ENCODE assay signal across 8 mouse cellular contexts in the genomic region with DNA sequence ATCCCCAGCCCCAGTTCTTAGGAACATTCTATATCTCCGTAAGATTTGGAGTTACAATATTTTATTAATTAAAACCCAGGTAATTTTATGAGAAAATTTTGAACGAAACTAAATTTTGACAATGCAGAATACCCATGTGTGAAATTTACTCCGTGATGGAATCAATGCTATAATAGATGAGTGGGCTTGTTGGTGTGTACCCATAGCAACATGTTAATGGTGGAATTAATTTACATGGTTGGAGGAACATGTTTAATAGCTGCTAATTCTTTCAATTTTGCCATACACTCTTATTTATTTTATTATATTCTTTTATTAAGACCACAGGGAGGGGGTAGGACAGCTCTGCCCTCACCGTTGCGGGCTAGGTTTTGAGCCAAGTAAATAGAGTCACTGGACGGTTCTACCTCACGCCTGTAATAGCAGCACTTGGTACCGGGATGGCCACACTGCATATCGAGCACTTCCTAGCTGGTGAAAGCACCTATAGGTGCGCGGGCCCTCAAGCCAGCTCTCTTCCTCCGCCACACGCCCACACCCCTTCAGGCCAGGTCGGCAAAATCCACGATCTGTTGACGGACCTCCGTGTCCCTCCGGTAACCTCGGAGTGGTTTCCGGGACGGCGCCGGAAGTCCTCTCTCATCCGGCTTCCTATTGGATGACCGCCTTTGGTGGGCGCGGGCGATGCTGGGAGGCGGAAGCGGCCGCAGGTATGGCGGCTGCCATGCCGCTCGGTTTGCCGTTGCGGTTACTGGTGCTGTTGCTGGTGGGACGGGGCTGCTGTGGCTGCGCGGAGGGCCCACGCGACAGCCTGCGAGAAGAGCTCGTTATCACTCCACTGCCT. TPM values are rescaled to one million over a fixed set of nuclear protein-coding genes. Genes with fewer than 3 reads are reported as not detected.
DNase-seq lines count a peak whose midpoint lies in the region; ATAC-seq and TF ChIP-seq lines count a peak whose summit lies in the region.

Gene Pigt, plus strand, starts transcription at position 674 of the 844 bp plus-strand sequence.

- H3K9ac ChIP-seq in lung, embryonic 16.5 days (ENCODE audit: low read length): peak within 1 kb of the TSS; percentile 76

- peaks cover 8% of the 10 kb centered on the region for H3K36me3 ChIP-seq in lung, embryonic 16.5 days (ENCODE audit: control insufficient read depth, insufficient read depth, low read length)
- peaks cover 18% of the 10 kb centered on the region; the same call in 1 of the 2 replicates for H3K36me3 ChIP-seq in thymus, adult 2 months (ENCODE audit: control insufficient read depth, insufficient read depth, low read length)

- 4% methylated on average over 43 of the region's 43 CpGs for WGBS in lung, embryonic 16.5 days
- 4% methylated on average over 43 of the region's 43 CpGs for WGBS in thymus, adult 2 months

- peak; percentile 93 for TF ChIP-seq POLR2A in thymus, adult 2 months (IDR thresholded peaks at IDR 0.05; ENCODE audit: control insufficient read depth, extremely low read depth, insufficient read depth, low read length, poor library complexity)

- no peaks in the 10 kb centered on the region for H3K9me3 ChIP-seq in lung, embryonic 16.5 days (ENCODE audit: control insufficient read depth, low read length)

- peak within 1 kb of the TSS; percentile 71 for H3K4me2 ChIP-seq in lung, embryonic 16.5 days (ENCODE audit: low read depth, low read length)

- TF ChIP-seq CTCF in thymus, adult 2 months (IDR thresholded peaks at IDR 0.05; ENCODE audit: borderline replicate concordance, control insufficient read depth, extremely low read depth, insufficient read depth, low read length, poor library complexity): peak; percentile 33; the same call in 1 of the 2 replicates

- no peak within 1 kb of the TSS for H3K27ac ChIP-seq in lung, embryonic 16.5 days (ENCODE audit: low read length)
- no peak within 1 kb of the TSS for H3K27ac ChIP-seq in thymus, adult 2 months (ENCODE audit: control insufficient read depth, insufficient read depth, low read length)

- H3K27me3 ChIP-seq in lung, embryonic 16.5 days (ENCODE audit: control insufficient read depth, insufficient read depth, low read depth, low read length): no peaks in the 10 kb centered on the region
- H3K27me3 ChIP-seq in thymus, adult 2 months (ENCODE audit: control insufficient read depth, insufficient read depth, low read length): no peaks in the 10 kb centered on the region

- ATAC-seq in frontal cortex, adult (ENCODE audit: low TSS enrichment): peak; percentile 96
- ATAC-seq in hematopoietic stem cell, adult 5-6 weeks (replicated peaks in 1 of 2; ENCODE audit: insufficient read depth in 1 of 2, low FRiP score in 2 of 2, low TSS enrichment in 1 of 2, low read depth in 1 of 2, poor library complexity in 2 of 2, severe bottlenecking in 2 of 2): peak; percentile 77 to 95
- peak; percentile 97 for ATAC-seq in lung, embryonic 16.5 days (ENCODE audit: low read depth)

- H3K4me3 ChIP-seq in lung, embryonic 16.5 days (ENCODE audit: low read length): peak within 1 kb of the TSS; percentile 77
- H3K4me3 ChIP-seq in thymus, adult 2 months (ENCODE audit: control insufficient read depth, insufficient read depth, low read length): peak within 1 kb of the TSS; percentile 95

- DNase-seq in MN1 (ENCODE audit: low spot score): peak; percentile 91
- peak; percentile 87 for DNase-seq in cerebellum, adult 8-10 months
- DNase-seq in layer of hippocampus, adult 9-10 months (ENCODE audit: low spot score): peak; percentile 53
- peak; percentile 77 for DNase-seq in ovary, adult 18-20 months (ENCODE audit: low spot score)
- DNase-seq in thymus, adult 2 months: peak; percentile 85

- H3K4me1 ChIP-seq in lung, embryonic 16.5 days (replicated peaks; ENCODE audit: control insufficient read depth, insufficient read depth, low read length): peaks cover 7% of the 10 kb centered on the region
- H3K4me1 ChIP-seq in thymus, adult 2 months (replicated peaks; ENCODE audit: control insufficient read depth, insufficient read depth, low read length): peaks cover 6% of the 10 kb centered on the region

RNA-seq across cellular contexts. Expression of gene Pigt, which starts in this region (rescaled TPM):
- total RNA-seq in hematopoietic stem cell, adult 5-6 weeks (2017): 28.1 and 28.2 TPM in 2 replicates
- polyA plus RNA-seq in lung, embryonic 16.5 days (2015; fragmentation: Nextera tagmentation; extraction: Ambion mirVana): 62.0 and 63.2 TPM in 2 replicates
- polyA plus RNA-seq in thymus, adult 2 months (2012; rRNA removed): 146 and 202 TPM in 2 replicates
